Mouse (Mus musculus): ENCODE measurements at regions not wholly inside any gene's neighbourhood (a gene's known extent, or its start where the extent isn't known, plus 50 kb on each side); places are given as distances from the start of the nearest gene placed in this dataset.

- TF ChIP-seq EP300 (IDR thresholded peaks at IDR 0.05): no peak
- no peak for TF ChIP-seq CTCF (IDR thresholded peaks at IDR 0.05)
Measured at GRCm38 (mm10) chr10:37375648-37376047, 236.9 kb upstream of the Marcks start.
